Comparison of ENCODE assay signal across 9 mouse cellular contexts in genomic region chr8:12385686-12386488, GRCm38 (mm10). TPM values are rescaled to one million over a fixed set of nuclear protein-coding genes. Genes with fewer than 3 reads are reported as not detected.
DNase-seq lines count a peak whose midpoint lies in the region; ATAC-seq and TF ChIP-seq lines count a peak whose summit lies in the region.
"Had no signal": no experiment of that assay in that cellular context is flagged by ENCODE, and none has a peak within 500 bp of the region (broad histone marks: within the 10 kb centered on the region; RNA-seq: fewer than 3 reads in every experiment).

No protein-coding gene starts in this region.

- H3K9ac ChIP-seq in hindbrain, embryonic 11.5 days (ENCODE audit: low read depth, low read length): peak overlapping the region; percentile 57
- H3K9ac ChIP-seq in midbrain, embryonic 13.5 days (replicated peaks): peak overlapping the region; percentile 72

- peak overlapping the region; percentile 80 for H3K4me2 ChIP-seq in hindbrain, embryonic 11.5 days (replicated peaks; ENCODE audit: low read depth, low read length)
- H3K4me2 ChIP-seq in midbrain, embryonic 13.5 days (replicated peaks): peak overlapping the region; percentile 66

- H3K9me3 ChIP-seq in hindbrain, embryonic 11.5 days (ENCODE audit: control insufficient read depth, low read length): no peaks in the 10 kb centered on the region
- no peaks in the 10 kb centered on the region for H3K9me3 ChIP-seq in midbrain, embryonic 13.5 days

- peak; percentile 88 for DNase-seq in heart, adult 11 months
- DNase-seq in heart, postnatal 4 days: no peak
- DNase-seq in brain, embryonic 14.5 days (ENCODE audit: low read depth): peak; percentile 56
- peak; percentile 74 for DNase-seq in hindbrain, embryonic 11.5 days (ENCODE audit: low spot score)
- no peak for DNase-seq in frontal cortex, postnatal 25 days (ENCODE audit: low spot score in 2 of 2)
- DNase-seq in lung, postnatal 10 days: no peak
- DNase-seq in right cerebral cortex, postnatal 4 days: no peak

- peak overlapping the region; percentile 30 for H3K4me3 ChIP-seq in hindbrain, embryonic 11.5 days (ENCODE audit: low read depth, low read length)
- peak overlapping the region; percentile 44 for H3K4me3 ChIP-seq in midbrain, embryonic 13.5 days (replicated peaks)

- no peak for TF ChIP-seq CTCF in brain, embryonic 14.5 days (IDR thresholded peaks at IDR 0.05; ENCODE audit: borderline replicate concordance, extremely low read depth, insufficient read depth, insufficient read length)

- peaks cover 79% of the 10 kb centered on the region for H3K27me3 ChIP-seq in hindbrain, embryonic 11.5 days (ENCODE audit: control insufficient read depth, insufficient read depth, low read length)
- H3K27me3 ChIP-seq in midbrain, embryonic 13.5 days: peaks cover 86% of the 10 kb centered on the region

- peak overlapping the region; percentile 58 for H3K27ac ChIP-seq in hindbrain, embryonic 11.5 days (ENCODE audit: low read depth, low read length)
- peak overlapping the region; percentile 80 for H3K27ac ChIP-seq in midbrain, embryonic 13.5 days

- WGBS in hindbrain, embryonic 11.5 days: under 1% methylated on average over 74 of the region's 74 CpGs
- WGBS in midbrain, embryonic 13.5 days: under 1% methylated on average over 74 of the region's 74 CpGs

- ATAC-seq in hindbrain, embryonic 11.5 days (ENCODE audit: low FRiP score): peak; percentile 17; the same call in 1 of the 2 replicates
- peak; percentile 31; the same call in 1 of the 2 replicates for ATAC-seq in midbrain, embryonic 13.5 days

- no peak for TF ChIP-seq POLR2A in brain, embryonic 14.5 days (IDR thresholded peaks at IDR 0.05; ENCODE audit: borderline replicate concordance, extremely low read depth, insufficient read depth, insufficient read length, poor library complexity, severe bottlenecking)

- H3K36me3 ChIP-seq in hindbrain, embryonic 11.5 days (ENCODE audit: control insufficient read depth, insufficient read depth, low read length): no peaks in the 10 kb centered on the region
- no peaks in the 10 kb centered on the region for H3K36me3 ChIP-seq in midbrain, embryonic 13.5 days

- peaks cover 18% of the 10 kb centered on the region for H3K4me1 ChIP-seq in hindbrain, embryonic 11.5 days (replicated peaks; ENCODE audit: control insufficient read depth, insufficient read depth, low read length)
- peaks cover 65% of the 10 kb centered on the region for H3K4me1 ChIP-seq in midbrain, embryonic 13.5 days (replicated peaks)

RNA-seq across cellular contexts. Expression of gene Sox1, which starts 9.2 kb away (rescaled TPM):
- not detected for total RNA-seq in heart, postnatal 4 days (2021)
- polyA plus RNA-seq in brain, embryonic 14.5 days (2012; rRNA removed): 23.5 and 30.1 TPM in 2 replicates
- 5.3 and 5.5 TPM in 2 replicates for polyA plus RNA-seq in hindbrain, embryonic 11.5 days (2014; fragmentation: Nextera tagmentation; extraction: Ambion mirVana)
- 3.1 and 3.6 TPM in 2 replicates for polyA plus RNA-seq in midbrain, embryonic 13.5 days (2015; fragmentation: Nextera tagmentation; extraction: Ambion mirVana)
- polyA plus RNA-seq: C2C12 had no signal

Comparison
In these comparisons a context has a peak if more than half of its experiments do, and no peak if none do; other contexts are left out.
1. DNase-seq: peak in heart, adult 11 months (single experiment), brain, embryonic 14.5 days (single experiment) and hindbrain, embryonic 11.5 days (single experiment); none in heart, postnatal 4 days (single experiment), frontal cortex, postnatal 25 days (0 of 2), lung, postnatal 10 days (single experiment) and right cerebral cortex, postnatal 4 days (single experiment).